Mouse (Mus musculus) layer of hippocampus, adult 8-10 months (tissue): Measurements from ENCODE around the gene Mtfr2. TPM values are rescaled to one million over a fixed set of nuclear protein-coding genes. Genes with fewer than 3 reads are reported as not detected.
A peak's percentile ranks its signal among the peaks of the same experiment; 100 is the strongest.

Source experiments
- DNase-seq, 2 experiments: peaks; one replicate each; pipeline ENCODE4 v3.0.0; 2022; ENCODE audit warnings: low spot score in 2 of 2
- total RNA-seq, 4 experiments: library from RNA; stranded (reverse); gene quantifications; 2 replicates each; pipeline ENCODE4 v1.2.4; 2022

Gene Mtfr2
- total RNA-seq, 4 experiments from 2014 or later, result 0.55 to 1.6 (median 0.83) TPM

DNA sequence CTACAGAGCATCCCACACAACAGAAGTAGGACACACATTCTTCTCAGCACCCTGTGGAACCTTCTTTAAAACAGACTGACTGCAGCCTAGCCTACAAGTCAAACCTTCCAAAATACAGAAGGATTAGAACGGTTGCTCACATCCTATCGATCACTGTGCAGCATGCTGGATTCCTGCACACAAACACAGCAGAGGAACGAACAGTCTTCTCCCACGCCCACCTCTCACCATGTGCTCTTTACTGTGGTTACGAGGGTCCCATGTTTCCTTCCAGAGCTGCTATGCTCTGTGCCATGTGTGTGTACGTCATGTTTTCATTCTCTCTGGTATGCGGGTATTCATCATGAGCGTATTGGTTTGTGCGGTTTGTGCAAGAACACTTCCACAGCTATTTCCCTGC is 30.1 kb downstream of the Mtfr2 start:
- DNase-seq, result peak; percentile 44 to 56

DNA sequence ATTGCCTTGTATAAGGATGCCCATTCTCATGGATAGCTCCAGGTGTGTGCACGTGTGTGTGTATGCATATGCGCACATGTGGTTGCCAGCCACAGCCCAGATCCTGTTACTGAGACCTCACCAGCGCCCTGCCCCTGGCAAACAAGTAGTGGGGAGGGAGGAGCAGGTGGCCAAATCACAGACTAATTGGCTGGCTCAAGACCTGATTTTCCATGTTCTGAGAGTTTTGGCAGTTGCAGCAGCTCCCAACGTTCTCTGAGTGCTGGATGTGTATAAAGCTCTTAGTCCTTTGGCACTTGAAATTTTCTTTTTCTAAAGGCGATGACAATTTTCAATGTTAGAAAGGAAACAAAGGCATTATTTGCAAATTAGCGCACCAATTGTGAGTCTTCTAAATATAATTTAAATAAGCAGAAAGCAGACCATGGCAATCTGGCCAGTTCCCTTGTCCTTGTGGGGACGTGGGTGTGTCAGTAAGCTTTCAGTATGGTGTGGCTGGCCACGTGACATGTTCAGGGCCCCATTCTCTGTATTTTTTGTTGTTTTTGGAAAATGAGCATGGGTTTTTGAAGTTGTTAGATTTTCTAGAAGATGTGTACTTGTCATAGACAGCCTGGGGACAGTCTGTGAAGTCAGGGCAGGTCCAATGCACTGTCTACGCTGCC is 31.6 kb downstream of the Mtfr2 start:
- DNase-seq, result peak; percentile 33 to 54

DNA sequence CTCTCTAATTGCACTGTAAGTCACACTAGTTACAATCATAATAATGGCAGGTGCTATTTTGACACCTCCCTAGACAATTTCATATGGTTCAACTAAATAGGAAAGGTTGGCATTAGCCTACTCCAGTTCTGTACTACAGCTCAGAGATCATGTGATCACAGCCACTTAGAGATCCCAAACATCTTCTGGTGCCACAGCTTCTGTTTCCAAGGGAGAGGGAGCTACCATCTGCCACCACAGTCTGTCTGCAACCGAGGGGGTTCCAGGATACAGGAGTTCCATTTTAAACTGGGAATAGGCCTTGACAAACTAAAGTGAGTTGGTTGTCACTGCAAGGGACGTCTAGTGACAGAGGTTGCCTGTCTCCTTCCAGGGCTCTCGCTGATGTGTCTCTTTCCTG is 33.2 kb downstream of the Mtfr2 start:
- peak; percentile 84 to 85 for DNase-seq

DNA sequence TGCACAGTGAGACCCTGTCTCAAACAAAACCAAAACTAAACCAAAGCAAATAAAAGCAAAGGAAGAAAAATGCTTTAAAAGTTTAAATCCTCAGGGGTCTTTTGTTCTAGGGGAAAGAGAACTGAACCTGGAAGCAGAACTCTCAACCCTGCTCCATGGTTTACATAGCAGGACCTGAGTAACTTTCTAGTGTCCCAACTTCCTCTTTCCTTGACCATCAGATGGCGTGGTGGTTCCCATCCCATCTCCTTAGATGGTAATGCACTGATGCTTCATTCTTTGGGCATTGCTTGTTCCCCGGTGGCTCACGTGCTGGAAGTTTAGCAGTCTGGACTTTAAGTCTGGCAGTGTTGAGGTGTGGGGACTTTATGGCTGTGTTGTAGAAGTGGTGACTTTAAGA is 33.8 kb downstream of the Mtfr2 start:
- DNase-seq, result no peak

DNA sequence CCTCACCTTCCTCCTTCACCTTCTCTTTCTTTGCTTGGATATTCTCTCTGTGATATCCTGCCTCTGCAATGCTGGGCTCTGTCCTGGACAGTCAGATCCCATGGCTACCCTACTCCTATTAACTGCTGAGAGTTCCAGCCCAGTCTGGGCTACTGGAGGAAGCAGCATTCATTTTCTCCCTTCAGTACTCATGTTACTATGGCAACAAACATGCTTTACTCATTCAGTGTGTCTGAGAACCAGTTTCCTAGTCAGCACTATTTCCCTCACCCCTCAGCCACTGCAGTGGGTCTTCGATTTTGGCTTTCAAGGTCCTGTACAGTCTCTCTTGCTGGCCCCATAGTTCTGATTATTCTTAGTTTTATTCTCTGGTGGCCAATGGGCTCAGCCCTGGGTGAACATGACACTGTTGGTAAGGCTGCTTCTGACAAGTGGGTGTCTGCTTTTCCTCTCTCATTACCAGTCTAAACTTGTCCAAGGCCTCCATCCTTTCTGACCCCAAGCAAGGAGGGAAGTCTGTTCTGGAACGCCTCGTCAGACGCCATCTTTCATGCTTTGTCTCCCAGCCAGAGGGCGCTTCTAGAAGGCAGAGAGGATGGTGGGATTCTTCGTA is 35.3 kb downstream of the Mtfr2 start:
- DNase-seq, result no peak

DNA sequence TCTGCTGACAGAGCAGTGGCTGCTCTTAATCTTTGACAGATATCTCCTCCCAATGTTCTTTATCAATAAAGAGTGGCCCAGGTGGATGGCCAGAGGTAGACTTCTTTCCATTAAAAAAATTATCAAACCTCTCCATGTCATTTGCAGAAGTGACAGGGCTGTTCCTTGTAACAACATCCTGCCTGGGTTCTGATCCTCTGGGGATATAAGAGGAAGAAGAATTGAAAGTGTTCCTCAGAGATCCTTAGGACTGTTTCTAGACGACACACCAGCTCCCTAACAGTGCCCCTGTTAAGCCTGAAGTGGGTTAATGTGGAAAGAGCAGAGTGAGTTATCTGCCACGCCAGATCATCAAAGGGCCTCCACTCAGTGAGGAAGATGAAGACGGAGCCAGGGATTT is 43.0 kb downstream of the Mtfr2 start:
- DNase-seq, result no peak

DNA sequence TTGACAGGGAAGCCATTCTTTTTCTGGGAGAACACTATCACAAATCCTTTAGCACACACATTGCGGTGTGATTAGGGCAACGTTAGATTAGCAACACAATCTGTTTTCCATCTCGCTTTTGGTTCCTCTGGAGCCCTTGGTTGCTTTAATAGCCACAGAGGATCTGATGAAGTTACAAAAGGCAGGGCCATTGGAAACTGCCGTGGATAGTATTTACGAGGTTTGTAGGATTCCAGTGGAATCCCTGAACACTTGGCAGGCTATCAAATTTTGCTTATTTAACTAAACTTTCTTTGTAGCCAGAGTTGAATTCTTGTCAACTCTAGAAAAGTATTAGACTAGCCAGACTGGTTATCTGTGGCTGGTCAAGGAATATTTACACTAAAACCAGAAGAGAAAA is 47.2 kb downstream of the Mtfr2 start:
- DNase-seq, result no peak

DNA sequence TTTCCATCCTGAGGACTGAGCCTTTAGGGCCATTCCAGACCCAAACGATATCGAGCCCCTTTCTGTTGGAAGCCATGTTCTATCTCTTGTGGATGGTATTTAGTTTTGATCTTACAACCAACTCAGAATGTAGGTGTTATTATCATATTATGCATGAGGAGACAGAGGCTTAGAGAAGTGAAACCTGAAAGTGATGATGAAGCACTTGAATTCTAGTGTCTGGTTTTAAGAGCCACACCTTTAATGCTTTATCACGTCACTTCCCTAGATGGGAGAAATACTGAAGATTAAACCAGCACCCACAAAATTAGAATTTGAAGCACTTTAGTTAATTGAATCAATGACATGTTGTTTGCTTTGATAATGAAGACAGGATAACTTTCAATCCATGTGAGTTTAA is 48.2 kb downstream of the Mtfr2 start:
- DNase-seq, result no peak

DNA sequence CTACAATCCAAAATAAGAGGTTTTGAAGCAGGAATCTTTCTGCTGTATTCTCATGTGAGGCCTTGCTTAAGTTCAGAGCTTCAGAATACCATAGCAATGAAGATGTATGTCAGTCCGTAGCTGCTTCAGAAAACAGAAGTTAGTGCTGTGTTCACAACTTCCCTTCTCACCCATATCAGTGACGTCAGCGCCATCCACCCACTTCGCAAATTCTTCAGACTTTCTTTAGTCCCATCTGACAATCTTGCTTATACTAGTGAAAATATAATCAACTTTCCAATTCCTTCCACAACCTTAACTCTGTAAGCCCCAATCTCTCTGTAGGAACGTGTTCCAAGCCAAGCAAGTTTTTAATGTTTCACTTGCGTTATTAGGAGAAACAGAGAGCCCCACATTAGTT is 50.7 kb downstream of the Mtfr2 start:
- no peak for DNase-seq

DNA sequence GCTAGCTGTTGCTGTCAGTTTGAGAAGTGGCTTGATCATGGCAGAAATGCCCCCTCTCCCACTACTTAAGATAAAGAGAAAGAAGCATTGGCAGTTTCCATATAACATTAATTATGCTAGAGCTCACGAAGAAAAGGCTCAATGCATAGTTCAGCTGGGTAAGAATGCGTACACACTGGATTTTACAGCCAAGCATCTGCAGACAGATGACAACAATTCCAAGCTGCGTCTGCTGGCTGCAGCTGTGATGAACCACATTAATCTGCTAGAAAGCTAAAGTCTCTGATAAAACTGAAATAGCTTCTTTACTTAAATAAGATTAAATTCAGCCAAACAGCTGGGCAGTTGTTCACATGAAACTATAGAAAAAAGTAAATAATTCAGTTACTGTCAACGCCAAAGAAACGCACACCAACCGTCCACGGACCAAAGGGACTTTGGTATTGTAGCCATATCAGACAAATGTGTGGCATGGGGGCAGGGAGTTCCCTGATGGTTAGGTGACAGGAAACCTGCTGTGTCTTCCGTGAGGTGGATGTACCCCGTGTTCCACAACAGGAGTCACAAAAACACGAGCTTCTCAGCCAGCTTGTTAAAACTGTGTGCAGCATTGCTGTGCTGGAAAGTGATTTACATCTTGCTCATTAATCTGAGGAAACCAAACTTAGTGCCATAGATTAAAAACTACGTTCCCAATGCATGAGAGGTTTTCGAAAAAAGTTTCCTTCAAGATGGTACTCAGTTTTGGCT is 51.2 kb downstream of the Mtfr2 start:
- DNase-seq, result no peak

DNA sequence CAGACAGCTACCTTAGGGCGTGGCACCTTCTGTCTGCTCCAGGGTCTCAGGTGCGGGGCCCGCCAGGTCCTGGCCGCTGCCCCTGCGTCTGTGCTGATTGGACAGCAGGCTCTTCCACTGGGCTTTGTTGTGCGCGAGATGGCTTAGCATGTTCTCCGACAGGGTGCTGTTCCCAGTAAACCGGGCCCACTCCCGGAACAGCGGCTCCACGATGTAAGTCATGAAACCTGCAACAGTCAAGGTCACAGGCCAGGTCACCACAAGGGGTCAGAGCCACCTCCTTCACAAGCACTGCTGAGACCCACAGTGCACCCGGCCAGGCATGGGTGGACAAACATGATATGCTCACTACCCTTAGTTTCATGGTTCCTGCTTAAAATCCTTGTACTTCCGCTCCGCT is 52.8 kb downstream of the Mtfr2 start:
- DNase-seq, result no peak

DNA sequence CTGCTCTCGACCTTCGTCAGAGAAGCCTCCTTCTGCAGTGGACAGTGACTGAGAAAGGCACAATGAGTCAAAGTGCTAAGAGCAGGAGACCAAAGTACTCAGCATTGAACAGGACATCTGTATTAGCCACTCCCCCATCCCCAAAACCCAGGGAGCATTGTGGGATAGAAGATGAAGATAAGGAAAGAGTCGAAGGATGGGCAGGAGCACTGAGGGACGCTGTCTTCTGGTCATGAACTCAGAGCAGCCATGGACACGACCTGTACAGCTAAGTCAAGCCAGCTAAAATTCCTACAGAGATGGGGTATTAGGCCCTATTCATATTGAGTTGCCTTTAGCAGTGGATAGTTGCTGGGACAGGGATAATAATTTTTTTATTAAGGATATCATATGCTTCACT is 55.4 kb downstream of the Mtfr2 start:
- DNase-seq, result no peak

DNA sequence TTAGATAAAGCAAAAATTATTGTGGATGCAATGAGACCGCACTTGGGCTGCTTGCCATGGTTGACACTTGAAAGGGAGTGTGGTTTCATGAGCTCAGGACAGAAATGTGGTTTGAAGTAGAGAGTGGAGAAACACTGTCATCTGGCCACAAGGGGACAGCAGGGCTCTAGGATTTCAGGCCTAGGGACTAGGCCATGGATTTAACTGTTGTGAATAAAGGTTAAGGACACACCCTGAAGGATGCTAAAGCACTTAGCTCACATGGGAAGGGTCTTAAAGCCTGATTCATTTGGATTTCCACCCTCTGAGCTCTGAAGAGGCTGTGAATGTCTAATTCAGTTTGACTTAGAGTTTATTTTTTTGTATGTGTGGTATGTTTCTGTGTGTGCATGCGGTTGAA is 57.9 kb downstream of the Mtfr2 start:
- DNase-seq, result peak in 1 of 2 experiments; percentile 31

DNA sequence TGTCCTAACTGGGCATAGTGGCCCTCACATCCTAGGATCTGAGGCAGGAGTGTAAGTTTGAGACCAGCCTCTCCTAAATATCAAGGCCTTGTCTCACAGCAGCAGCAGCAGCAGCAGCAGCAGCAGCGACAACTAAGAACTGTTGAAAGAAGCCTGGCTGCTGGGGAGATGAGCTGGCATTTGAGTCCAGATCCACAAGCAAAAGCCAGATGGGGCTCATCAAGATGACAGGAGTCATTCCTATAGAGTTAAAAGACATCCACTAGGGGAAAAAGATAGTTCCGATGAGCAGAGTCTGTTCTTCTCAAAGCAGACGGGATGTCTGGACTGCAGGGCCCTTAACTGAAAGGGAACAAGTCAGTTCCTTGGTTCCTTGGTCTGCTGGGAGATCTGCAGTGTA is 60.8 kb downstream of the Mtfr2 start:
- DNase-seq, result no peak

DNA sequence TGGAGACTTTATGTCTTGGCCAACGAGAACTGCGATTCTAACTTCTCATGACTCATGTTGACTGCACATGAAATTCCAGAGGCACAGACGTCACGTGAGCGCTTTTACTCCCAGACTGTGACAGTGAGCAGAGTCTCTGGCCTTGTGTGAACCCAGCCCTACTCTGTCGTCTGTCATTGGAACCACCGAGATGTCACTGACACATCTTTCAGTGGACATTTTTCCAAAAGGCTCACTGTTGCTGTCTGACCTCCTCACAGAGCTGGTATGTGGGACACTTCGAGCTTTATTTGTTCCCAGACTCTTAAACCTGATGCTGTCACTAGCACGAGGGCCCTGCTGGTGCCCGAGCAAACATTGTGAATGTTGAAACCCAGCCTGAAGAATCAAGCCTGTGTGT is 61.6 kb downstream of the Mtfr2 start:
- no peak for DNase-seq

Other genes with a start within 250 kb of the Mtfr2 start
- 100 to 1,000 TPM; 106 to 165 (median 135) TPM for gene Map7, start 199.3 kb upstream of the Mtfr2 start, total RNA-seq
- 100 to 1,000 TPM; 119 to 142 (median 137) TPM for gene Bclaf1, start 35.3 kb upstream of the Mtfr2 start, total RNA-seq